Mouse (Mus musculus): ENCODE measurements around the gene Wipf2. TPM values are rescaled to one million over a fixed set of nuclear protein-coding genes. Genes with fewer than 3 reads are reported as not detected.
A peak's percentile ranks its signal among the peaks of the same experiment; 100 is the strongest.

Wipf2 gene
- total RNA-seq, 2 experiments from 2014 or later = 12.6 to 14.1 TPM

DNA sequence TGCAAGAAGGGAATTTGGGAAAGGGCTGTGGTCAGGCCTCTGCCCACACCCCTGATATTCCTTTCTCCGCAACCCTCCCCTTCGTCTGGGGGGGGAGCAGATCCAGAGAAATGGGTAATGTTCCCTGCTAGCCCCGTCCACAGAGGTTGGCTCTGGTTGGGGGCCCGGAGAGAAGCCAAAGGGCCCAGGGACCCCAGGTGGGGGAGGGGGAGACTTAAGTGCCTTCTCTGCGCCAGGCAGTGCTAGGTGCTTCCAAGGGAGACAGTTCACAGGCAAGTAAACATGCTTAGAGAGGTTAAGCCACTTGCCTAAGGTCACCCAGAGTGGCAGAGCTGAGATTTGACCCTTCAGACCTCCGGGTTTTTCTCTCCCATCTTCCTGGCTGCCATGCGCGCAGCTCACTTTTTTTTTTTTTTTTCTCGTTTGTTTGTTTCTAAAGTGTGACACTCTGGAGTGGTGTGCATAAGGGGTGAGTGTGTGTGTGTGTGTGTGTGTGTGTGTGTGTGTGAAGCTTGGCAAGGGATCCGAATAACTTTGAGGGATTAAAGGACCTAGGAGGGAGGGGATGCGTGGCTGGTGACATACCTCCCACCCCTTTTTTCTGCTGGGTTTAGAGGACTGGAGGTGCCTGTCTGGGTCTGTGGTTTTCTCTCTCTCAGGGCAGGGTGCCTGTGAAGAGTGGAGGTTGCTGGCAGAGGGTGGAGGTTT is 81.6 kb downstream of the Wipf2 start:
- peak; percentile 15 for DNase-seq

DNA sequence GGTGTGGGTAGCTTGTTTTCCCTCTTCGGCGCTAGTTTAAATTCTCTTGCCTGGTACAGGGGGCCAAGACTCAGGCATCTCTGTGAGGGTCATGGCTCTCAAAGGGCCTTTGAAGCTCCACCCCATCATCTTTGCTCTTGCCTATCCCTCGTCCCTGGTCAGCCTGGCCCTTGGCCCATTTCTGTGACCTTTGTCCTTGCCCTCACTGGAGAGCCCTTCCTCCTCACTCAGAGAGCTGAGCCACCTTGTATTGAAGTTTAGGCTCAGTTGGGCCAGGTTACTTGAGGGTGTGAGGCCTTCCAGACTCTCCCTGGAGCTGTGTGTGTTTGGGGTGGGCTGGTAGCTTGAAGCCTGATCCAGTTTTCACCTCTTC is 82.2 kb downstream of the Wipf2 start:
- peak; percentile 44 for DNase-seq

DNA sequence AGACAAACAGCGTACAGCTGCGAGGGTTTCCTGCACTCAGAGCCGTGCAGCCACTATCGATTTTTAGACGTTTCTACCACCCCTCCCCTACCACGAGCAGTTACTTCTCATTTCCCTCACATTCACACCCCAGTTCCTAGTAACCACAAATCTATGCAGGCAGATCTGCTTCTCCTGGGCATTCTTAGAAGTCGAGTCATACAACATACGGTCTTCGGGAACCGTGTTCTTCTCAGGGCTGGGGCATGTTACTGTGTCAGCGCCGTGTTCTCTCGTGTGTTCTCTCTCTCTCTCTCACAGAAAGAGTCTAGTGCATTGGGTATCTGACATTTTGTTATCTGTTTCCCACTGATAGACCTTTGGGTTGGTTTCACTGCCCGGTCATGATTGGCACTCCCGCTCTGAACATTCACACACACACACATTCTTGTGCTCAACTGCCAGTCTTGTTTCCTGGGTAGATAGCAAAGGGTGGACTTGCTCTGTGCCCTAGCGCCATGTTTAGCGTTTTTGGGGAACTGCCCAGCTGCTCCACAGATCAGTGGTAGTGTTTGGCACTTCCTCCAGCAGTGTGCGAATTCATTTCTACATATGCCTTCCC is 84.6 kb downstream of the Wipf2 start:
- no peak for DNase-seq

DNA sequence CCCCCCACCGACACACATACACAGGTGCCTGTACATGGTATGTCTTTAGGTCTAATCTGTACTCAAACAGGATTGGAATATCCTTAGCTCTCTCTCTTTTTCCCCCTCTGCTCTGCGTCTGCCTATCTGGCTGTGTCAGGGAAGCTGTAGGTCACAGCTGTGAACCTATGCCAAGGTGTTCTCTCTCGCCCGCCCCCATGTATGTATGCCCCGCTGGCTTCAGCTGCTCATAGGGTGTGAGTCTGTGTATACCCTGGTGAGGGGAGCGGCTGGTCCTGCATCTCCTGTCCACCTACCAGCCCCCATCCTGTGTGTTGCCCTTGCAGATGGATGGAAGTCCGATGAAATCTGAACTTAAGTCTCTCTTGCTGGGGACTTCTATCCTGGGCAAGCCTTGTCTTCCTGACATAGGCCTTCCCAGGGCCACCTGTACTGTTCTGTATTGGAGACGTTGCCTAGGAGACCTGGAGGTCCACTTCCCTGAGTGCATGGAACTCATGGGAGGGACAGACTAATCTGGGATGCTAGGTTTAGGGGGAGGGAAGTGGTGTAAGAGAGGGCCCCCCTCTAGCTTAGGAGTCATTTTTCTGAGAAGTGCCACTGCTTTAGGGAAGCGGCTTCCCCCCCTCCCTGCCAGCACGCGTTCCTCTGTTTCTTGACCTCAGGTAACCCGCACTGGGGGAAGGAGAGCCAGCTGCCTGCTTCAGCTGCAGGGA is 86.0 kb downstream of the Wipf2 start:
- DNase-seq = peak; percentile 10

DNA sequence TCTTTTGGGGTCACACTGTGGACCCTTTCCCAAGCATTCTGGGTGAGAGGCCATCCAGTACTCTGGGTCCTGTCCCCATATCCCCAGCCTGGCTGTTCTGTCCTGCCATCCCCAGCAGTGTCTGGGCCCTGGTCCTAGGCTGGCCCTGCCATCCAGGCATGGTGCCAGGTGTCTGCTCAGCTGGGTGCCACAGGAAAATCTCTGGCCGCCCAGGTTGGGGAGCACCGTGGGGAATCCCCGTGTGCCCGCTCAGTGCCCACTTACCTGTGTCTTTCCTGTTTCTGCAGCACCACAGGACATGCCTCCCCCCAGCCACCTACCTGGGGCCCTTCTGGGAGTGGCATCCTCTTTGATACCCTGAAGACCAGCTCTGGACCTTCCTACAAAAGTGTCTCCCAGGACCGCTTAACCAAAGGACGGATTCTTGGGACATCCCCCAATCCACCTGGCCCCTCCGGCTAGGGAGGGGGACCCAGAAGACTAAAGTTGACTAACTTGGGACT is 86.6 kb downstream of the Wipf2 start:
- DNase-seq = peak; percentile 66

DNA sequence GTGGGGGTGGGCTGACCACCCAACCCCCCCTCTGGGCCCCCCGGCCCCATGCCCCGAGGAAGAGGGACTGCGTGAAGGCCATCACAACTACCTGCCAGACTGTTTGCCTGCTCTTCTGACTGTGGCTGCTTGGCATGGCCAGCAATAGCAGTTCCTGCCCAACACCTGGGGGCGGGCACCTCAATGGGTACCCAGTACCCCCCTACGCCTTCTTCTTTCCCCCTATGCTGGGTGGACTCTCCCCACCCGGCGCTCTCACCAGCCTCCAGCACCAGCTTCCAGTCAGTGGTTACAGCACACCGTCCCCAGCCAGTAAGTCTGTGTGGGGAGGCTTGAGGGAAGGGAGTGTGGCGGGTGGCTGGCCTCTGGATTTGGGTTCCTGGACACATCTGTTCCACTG is 87.0 kb downstream of the Wipf2 start:
- DNase-seq = no peak

DNA sequence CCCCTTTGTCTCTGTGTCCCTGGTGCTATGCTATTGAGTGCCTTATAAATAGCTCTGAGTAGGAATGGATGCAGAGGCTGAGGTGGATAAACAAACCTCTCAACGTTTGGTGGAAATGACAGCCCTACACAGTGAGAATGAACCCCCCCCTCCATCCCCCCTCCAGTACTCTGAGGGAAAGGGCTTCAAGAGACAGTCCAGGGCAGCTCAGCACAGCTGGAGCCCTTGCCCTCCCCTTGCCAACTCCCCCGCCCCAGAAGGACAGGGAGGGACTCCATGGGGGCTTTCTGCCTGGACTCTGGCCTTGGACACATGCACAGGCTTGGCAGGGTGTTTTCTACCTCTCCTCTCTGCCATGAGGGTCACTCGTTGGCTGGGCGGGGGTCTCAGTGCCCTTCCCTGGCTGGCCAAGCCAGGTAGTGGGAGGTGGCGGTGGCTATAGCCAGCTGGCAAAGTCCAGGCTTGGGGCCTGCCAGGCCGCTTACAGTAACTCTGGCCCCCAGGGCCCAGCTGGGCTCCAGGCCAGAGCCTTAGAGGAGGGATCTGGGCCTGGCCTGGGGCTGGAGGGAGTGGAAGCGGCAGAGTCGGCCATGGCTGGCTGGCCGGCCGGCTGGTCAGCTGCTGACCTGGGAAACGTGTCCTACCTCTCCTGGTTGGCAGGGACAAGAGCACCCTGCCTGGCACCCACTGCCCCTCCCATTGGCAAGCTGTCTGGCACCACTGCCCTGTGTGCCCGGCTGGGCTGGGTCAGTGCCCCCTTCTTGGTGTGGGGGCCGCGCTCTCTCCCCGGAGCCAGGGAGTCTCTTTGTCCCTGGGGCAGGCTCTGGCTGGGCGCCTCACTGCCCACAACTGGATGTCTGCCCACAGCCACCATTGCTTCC is 87.8 kb downstream of the Wipf2 start:
- DNase-seq = peak; percentile 95

DNA sequence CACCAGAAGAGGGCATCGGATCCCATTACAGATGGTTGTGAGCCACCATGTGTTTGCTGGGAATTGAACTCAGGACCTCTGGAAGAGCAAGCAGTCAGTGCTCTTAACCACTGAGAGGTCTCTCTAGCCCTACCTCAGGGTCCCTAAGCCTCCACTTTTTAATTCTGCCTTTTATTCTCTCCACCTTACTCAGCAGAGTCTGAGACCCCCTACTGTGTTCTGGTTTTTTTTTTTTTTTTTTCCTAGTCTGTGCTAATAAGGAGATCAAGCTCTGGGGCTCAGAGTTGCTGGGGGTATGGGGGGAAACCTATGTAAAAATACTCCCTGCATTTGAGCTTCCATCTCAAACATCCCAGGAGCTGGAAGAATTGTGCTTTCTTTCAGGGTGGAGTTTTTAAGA is 88.7 kb downstream of the Wipf2 start:
- DNase-seq = no peak

DNA sequence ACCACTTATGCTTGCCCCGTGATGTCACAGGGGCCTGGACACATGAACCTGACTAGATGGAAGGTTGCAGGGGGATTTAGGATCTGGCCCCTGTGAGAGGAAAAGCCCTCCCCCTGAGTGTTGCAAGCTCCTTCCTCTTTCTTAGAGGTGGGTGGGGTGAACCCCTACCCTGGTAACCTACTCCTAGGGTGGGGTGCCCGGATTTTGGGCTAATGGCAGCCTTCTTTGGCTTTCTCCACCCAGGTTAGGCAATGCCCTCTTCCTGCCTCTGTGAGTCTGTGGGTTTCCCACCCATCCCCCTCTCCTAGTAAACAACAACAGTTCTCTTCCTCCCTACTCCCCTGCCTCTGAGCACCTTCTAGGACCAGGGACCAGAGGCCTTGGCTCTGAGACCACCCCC is 89.3 kb downstream of the Wipf2 start:
- DNase-seq = no peak

DNA sequence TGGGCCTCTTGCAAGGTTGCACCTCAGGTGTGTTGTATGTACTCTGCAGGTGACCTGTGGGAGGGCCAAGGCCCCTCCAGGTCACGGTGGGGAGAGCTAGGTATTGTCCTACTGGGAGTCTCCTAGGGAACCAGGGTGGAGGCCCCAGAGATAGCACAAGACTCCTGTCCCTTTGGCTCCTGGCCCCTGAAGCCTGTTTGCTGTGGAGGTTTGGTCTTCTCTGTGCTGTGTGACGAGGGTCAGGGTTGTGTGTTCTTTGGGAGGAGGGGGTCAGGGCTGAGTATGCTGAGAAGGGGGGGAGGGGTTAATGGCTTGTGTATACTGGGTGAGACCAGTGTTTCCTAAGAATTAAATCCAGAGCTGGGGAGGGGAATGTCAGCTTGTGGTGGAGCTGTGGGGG is 89.9 kb downstream of the Wipf2 start:
- no peak for DNase-seq

DNA sequence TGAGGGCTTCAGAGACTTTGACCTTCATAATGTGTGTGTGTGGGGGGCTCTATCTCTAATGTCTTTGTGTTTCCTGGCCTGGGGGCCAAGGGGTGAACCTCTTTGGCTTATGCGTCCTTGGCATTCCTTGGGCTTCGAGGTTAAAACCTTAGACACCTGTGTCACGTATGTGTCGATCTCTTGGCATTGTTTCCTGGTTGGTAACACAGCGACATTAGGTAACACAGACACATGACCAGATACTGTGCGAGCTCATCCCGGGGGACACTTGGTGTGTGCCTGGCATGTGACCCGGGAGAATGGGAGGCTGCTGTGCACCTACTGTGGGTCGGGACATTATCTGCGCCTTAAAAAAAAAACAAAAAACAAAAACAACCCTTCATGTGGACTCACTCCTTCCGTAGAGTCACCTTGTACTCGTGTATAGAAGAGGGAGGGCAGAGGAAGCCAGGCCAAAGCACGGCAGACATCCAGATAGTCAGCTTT is 90.4 kb downstream of the Wipf2 start:
- DNase-seq = no peak

DNA sequence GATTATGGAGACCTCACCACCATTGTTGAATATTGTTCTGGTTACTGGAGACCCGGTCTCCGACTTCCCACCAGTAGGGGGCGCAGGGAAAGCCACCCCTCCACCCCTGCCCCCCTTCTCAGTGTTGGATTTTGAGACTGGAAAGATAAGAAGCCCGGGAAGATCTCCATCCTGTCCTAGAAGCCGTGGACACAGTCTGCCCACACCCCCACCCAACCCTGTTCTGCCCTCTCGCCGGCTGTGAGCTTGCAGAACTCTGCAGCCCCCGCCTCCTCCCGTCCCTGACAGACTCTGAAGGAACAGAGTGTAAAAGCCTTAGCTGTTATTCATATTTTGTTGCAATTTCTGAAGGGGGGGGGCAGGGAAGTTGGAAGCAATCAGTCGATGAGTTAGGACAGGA is 90.9 kb downstream of the Wipf2 start:
- peak; percentile 89 for DNase-seq

Other genes starting within 250 kb of the Wipf2 start
- 10 to 100 TPM; 29.2 to 29.5 TPM for gene Gm12355, start 238.0 kb upstream of the Wipf2 start, total RNA-seq (2021)
- 1 to 10 TPM; 3.2 to 5.2 TPM for gene Gsdma3, start 237.3 kb upstream of the Wipf2 start, total RNA-seq (2021)
- gene Gsdma2, start 216.9 kb upstream of the Wipf2 start, total RNA-seq (2021) = not detected
- not detected for gene Gsdma, start 199.3 kb upstream of the Wipf2 start, total RNA-seq (2021)
- gene Psmd3, start 181.1 kb upstream of the Wipf2 start, total RNA-seq (2021) = 100 to 1,000 TPM; 138 to 140 TPM
- not detected for gene Csf3, start 162.4 kb upstream of the Wipf2 start, total RNA-seq (2021)
- 10 to 100 TPM; 51.7 to 52.3 TPM for gene Med24, start 134.2 kb upstream of the Wipf2 start, total RNA-seq (2021)
- gene Thra, start 123.0 kb upstream of the Wipf2 start, total RNA-seq (2021) = 100 to 1,000 TPM; 171 to 183 TPM
- gene Nr1d1, start 88.3 kb upstream of the Wipf2 start, total RNA-seq (2021) = 10 to 100 TPM; 26.3 to 27.6 TPM
- 10 to 100 TPM; 67.8 to 71.5 TPM for gene Msl1, start 68.1 kb upstream of the Wipf2 start, total RNA-seq (2021)
- gene Casc3, start 58.7 kb upstream of the Wipf2 start, total RNA-seq (2021) = 10 to 100 TPM; 26.9 to 28.4 TPM
- gene Rapgefl1, start 26.9 kb upstream of the Wipf2 start, total RNA-seq (2021) = 1 to 10 TPM; 1.3 TPM
- 10 to 100 TPM in 1 of 2 experiments, 1 to 10 TPM in 1; 9.8 to 10.2 TPM for gene Cdc6, start 44.2 kb downstream of the Wipf2 start, total RNA-seq (2021)
- gene Rara, start 64.2 kb downstream of the Wipf2 start, total RNA-seq (2021) = 10 to 100 TPM; 34.6 to 38.1 TPM
- 1 to 10 TPM; 2.0 to 2.5 TPM for gene Gjd3, start 119.4 kb downstream of the Wipf2 start, total RNA-seq (2021)
- gene Top2a, start 160.6 kb downstream of the Wipf2 start, total RNA-seq (2021) = 100 to 1,000 TPM; 174 to 191 TPM
- gene Igfbp4, start 177.6 kb downstream of the Wipf2 start, total RNA-seq (2021) = 100 to 1,000 TPM; 204 to 217 TPM
- under 1 TPM in 1 of 2 experiments, not detected in 1; 0.14 TPM for gene Tns4, start 225.7 kb downstream of the Wipf2 start, total RNA-seq (2021)